Mouse (Mus musculus): ENCODE data around the gene Slc35g2. TPM values are rescaled to one million over a fixed set of nuclear protein-coding genes. Genes with fewer than 3 reads are reported as not detected.

Slc35g2 gene
- polyA plus RNA-seq (2014; fragmentation: Illumina TruSeq; extraction: RNeasy Lipid Tissue Mini Kit (QIAGEN cat#74804); ENCODE audit: insufficient read depth, low read depth, low replicate concordance) = 13.0 TPM

GRCm38 (mm10) chr9:100570626-100571233 is at the start of gene Slc35g2:
Gene Slc35g2 (minus strand): TSS chr9:100571090.

GRCm38 (mm10) chr9:100597546-100597945 is 26.7 kb upstream of the Slc35g2 start, which contains the start of gene Stag1:
Gene Stag1 (plus strand): TSS chr9:100597798.

GRCm38 (mm10) chr9:100545715-100546593 is 24.9 kb downstream of the Slc35g2 start, which contains the start of gene Nck1:
Gene Nck1 (minus strand): TSS chr9:100546134.

Other genes with a start within 250 kb of the Slc35g2 start
- 1.7 TPM for gene Il20rb, start 84.3 kb downstream of the Slc35g2 start, polyA plus RNA-seq (2014; fragmentation: Illumina TruSeq; extraction: RNeasy Lipid Tissue Mini Kit (QIAGEN cat#74804); ENCODE audit: insufficient read depth, low read depth, low replicate concordance)
- gene Nck1, start 25.0 kb downstream of the Slc35g2 start, polyA plus RNA-seq (2014; fragmentation: Illumina TruSeq; extraction: RNeasy Lipid Tissue Mini Kit (QIAGEN cat#74804); ENCODE audit: insufficient read depth, low read depth, low replicate concordance) = 61.6 TPM
- gene Stag1, start 26.7 kb upstream of the Slc35g2 start, polyA plus RNA-seq (2014; fragmentation: Illumina TruSeq; extraction: RNeasy Lipid Tissue Mini Kit (QIAGEN cat#74804); ENCODE audit: insufficient read depth, low read depth, low replicate concordance) = 10.8 TPM

Measured in lung, adult 10 weeks (tissue).